Mouse (Mus musculus) ES-E14 (cell line): ENCODE results near the gene Idh3b.

Experiments used
- CHD2 ChIP-seq: IDR thresholded peaks from 2 replicates; pipeline ENCODE4 v1.6.1; 2014; ENCODE audit warnings: mild to moderate bottlenecking, low read depth, low read length, inconsistent platforms
- HCFC1 ChIP-seq: IDR thresholded peaks from 2 replicates; pipeline ENCODE4 v1.6.1; 2012; ENCODE audit warnings: low read length, inconsistent platforms, borderline replicate concordance; ENCODE audit not compliant: insufficient read depth
- MAFK ChIP-seq: IDR thresholded peaks from 2 replicates; pipeline ENCODE4 v1.6.1; 2014; ENCODE audit warnings: mild to moderate bottlenecking, low read depth, low read length, inconsistent platforms; ENCODE audit not compliant: insufficient read depth
- ZC3H11A ChIP-seq: IDR thresholded peaks from 2 replicates; pipeline ENCODE4 v1.6.1; 2012; ENCODE audit warnings: low read depth, mild to moderate bottlenecking, inconsistent platforms, low read length, borderline replicate concordance
- ZNF384 ChIP-seq: IDR thresholded peaks from 2 replicates; pipeline ENCODE4 v1.6.1; 2012; ENCODE audit warnings: low read depth, low read length, inconsistent platforms

DNA sequence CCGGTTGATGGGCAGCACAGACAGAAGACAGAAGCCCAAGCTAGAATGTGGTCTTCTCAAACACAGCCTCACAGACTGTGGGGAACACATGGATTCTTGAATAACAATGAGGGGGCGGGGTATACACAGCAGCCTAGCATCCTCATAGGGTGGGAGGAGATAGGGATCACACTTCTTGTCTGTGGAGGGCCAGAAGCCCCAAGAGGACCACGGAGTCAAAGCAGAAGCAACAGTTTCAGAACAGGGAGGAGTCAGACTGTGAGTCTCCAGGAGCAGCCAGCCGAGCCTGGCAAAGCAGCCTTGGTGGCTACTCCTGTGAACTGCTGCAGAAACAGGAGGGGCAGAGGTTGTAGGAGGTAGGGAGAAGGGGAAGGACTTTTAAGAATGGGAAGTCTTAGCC is 9.1 kb upstream of the Idh3b start:
- TF ChIP-seq MAFK (no peak), CHD2 (no peak), HCFC1 (no peak), ZC3H11A (no peak), ZNF384 (no peak)
